Mouse (Mus musculus): ENCODE measurements at regions not wholly inside any gene's neighbourhood (a gene's known extent, or its start where the extent isn't known, plus 50 kb on each side); places are given as distances from the start of the nearest gene placed in this dataset.
A peak's percentile ranks its signal among the peaks of the same experiment; 100 is the strongest.

- peak; percentile 52; the same call in 1 of the 2 replicates for ATAC-seq (ENCODE audit: low FRiP score, low TSS enrichment)
- peaks cover 5% of the 10 kb centered on the region for H3K9me3 ChIP-seq (ENCODE audit: low read length)
- no peaks in the 10 kb centered on the region for H3K27me3 ChIP-seq (ENCODE audit: insufficient read depth, low read length)
- H3K9ac ChIP-seq (replicated peaks; ENCODE audit: low read length): no peak overlapping the region
- H3K27ac ChIP-seq (ENCODE audit: low read length): peak overlapping the region; percentile 89
- H3K36me3 ChIP-seq (ENCODE audit: insufficient read depth, low read length): no peaks in the 10 kb centered on the region
- peaks cover 26% of the 10 kb centered on the region for H3K4me1 ChIP-seq (ENCODE audit: insufficient read depth, low read length)
- H3K4me2 ChIP-seq (replicated peaks; ENCODE audit: low read depth, low read length): no peak overlapping the region
- WGBS: 16% methylated on average over 7 of the region's 7 CpGs
- no peak overlapping the region for H3K4me3 ChIP-seq (ENCODE audit: low read length)
Observed at GRCm38 (mm10) chr8:103809140-103809539, 292.3 kb upstream of the Cdh5 start.

GRCm38 (mm10) chr8:103813954-103814591 is 287.4 kb upstream of the Cdh5 start:
- Histone ChIP-seq H3K27me3 (ENCODE audit: insufficient read depth, low read length) (no peaks in the 10 kb centered on the region), H3K4me3 (ENCODE audit: low read length) (no peak overlapping the region), H3K4me1 (ENCODE audit: insufficient read depth, low read length) (peaks cover 20% of the 10 kb centered on the region), H3K4me2 (replicated peaks; ENCODE audit: low read depth, low read length) (no peak overlapping the region), H3K36me3 (ENCODE audit: insufficient read depth, low read length) (no peaks in the 10 kb centered on the region), H3K9me3 (ENCODE audit: low read length) (no peaks in the 10 kb centered on the region), H3K27ac (ENCODE audit: low read length) (peak overlapping the region; percentile 88), H3K9ac (replicated peaks; ENCODE audit: low read length) (no peak overlapping the region)
- 37% methylated on average over 10 of the region's 10 CpGs for WGBS
- peak; percentile 49 for ATAC-seq (ENCODE audit: low FRiP score, low TSS enrichment)

- Histone ChIP-seq H3K4me1 (ENCODE audit: insufficient read depth, low read length) (peaks cover 14% of the 10 kb centered on the region), H3K4me2 (replicated peaks; ENCODE audit: low read depth, low read length) (no peak overlapping the region), H3K4me3 (ENCODE audit: low read length) (no peak overlapping the region), H3K27ac (ENCODE audit: low read length) (peak overlapping the region; percentile 87), H3K27me3 (ENCODE audit: insufficient read depth, low read length) (no peaks in the 10 kb centered on the region), H3K9me3 (ENCODE audit: low read length) (no peaks in the 10 kb centered on the region), H3K9ac (replicated peaks; ENCODE audit: low read length) (no peak overlapping the region), H3K36me3 (ENCODE audit: insufficient read depth, low read length) (no peaks in the 10 kb centered on the region)
- no peak for ATAC-seq (ENCODE audit: low FRiP score, low TSS enrichment)
- WGBS: 49% methylated on average over 15 of the region's 15 CpGs
Observed at GRCm38 (mm10) chr8:103816101-103816894, 285.1 kb upstream of the Cdh5 start.

- WGBS: 83% methylated on average over 7 of the region's 7 CpGs
- no peak overlapping the region for H3K27ac ChIP-seq (ENCODE audit: low read length)
Observed at GRCm38 (mm10) chr8:103823541-103823940, 277.9 kb upstream of the Cdh5 start.

GRCm38 (mm10) chr8:103824747-103825146 is 276.7 kb upstream of the Cdh5 start:
- Histone ChIP-seq H3K4me2 (replicated peaks; ENCODE audit: low read depth, low read length) (no peak overlapping the region), H3K9ac (replicated peaks; ENCODE audit: low read length) (no peak overlapping the region), H3K27ac (ENCODE audit: low read length) (peak overlapping the region; percentile 56), H3K9me3 (ENCODE audit: low read length) (no peaks in the 10 kb centered on the region), H3K36me3 (ENCODE audit: insufficient read depth, low read length) (no peaks in the 10 kb centered on the region), H3K4me1 (ENCODE audit: insufficient read depth, low read length) (peaks cover 8% of the 10 kb centered on the region; the same call in 1 of the 2 replicates), H3K27me3 (ENCODE audit: insufficient read depth, low read length) (no peaks in the 10 kb centered on the region), H3K4me3 (ENCODE audit: low read length) (no peak overlapping the region)
- no peak for ATAC-seq (ENCODE audit: low FRiP score, low TSS enrichment)
- 18% methylated on average over 1 of the region's 1 CpGs for whole genome bisulfite sequencing

More at GRCm38 (mm10) chr8:103823541-103823940, 277.9 kb upstream of the Cdh5 start:
- Histone ChIP-seq H3K9me3 (ENCODE audit: low read length) (no peaks in the 10 kb centered on the region), H3K4me1 (ENCODE audit: insufficient read depth, low read length) (peaks cover 8% of the 10 kb centered on the region; the same call in 1 of the 2 replicates), H3K4me2 (replicated peaks; ENCODE audit: low read depth, low read length) (no peak overlapping the region), H3K9ac (replicated peaks; ENCODE audit: low read length) (no peak overlapping the region), H3K4me3 (ENCODE audit: low read length) (no peak overlapping the region), H3K36me3 (ENCODE audit: insufficient read depth, low read length) (no peaks in the 10 kb centered on the region), H3K27me3 (ENCODE audit: insufficient read depth, low read length) (no peaks in the 10 kb centered on the region)
- ATAC-seq (ENCODE audit: low FRiP score, low TSS enrichment): no peak

- Histone ChIP-seq H3K9me3 (ENCODE audit: low read length) (no peaks in the 10 kb centered on the region), H3K27ac (ENCODE audit: low read length) (peak overlapping the region; percentile 73), H3K27me3 (ENCODE audit: insufficient read depth, low read length) (no peaks in the 10 kb centered on the region), H3K4me2 (replicated peaks; ENCODE audit: low read depth, low read length) (no peak overlapping the region), H3K36me3 (ENCODE audit: insufficient read depth, low read length) (no peaks in the 10 kb centered on the region), H3K9ac (replicated peaks; ENCODE audit: low read length) (no peak overlapping the region), H3K4me3 (ENCODE audit: low read length) (no peak overlapping the region), H3K4me1 (ENCODE audit: insufficient read depth, low read length) (peaks cover 8% of the 10 kb centered on the region; the same call in 1 of the 2 replicates)
- peak; percentile 92 for ATAC-seq (ENCODE audit: low FRiP score, low TSS enrichment)
- 21% methylated on average over 3 of the region's 3 CpGs for WGBS
Observed at GRCm38 (mm10) chr8:103825289-103825688, 276.1 kb upstream of the Cdh5 start.

- 85% methylated on average over 3 of the region's 3 CpGs for WGBS
- no peak overlapping the region for H3K27ac ChIP-seq (ENCODE audit: low read length)
Observed at GRCm38 (mm10) chr8:103830416-103830815, 271.0 kb upstream of the Cdh5 start.

GRCm38 (mm10) chr8:103839990-103840389 is 261.4 kb upstream of the Cdh5 start:
- Histone ChIP-seq H3K27me3 (ENCODE audit: insufficient read depth, low read length) (no peaks in the 10 kb centered on the region), H3K4me3 (ENCODE audit: low read length) (no peak overlapping the region), H3K27ac (ENCODE audit: low read length) (no peak overlapping the region), H3K36me3 (ENCODE audit: insufficient read depth, low read length) (no peaks in the 10 kb centered on the region), H3K4me2 (replicated peaks; ENCODE audit: low read depth, low read length) (no peak overlapping the region), H3K4me1 (ENCODE audit: insufficient read depth, low read length) (no peaks in the 10 kb centered on the region), H3K9ac (replicated peaks; ENCODE audit: low read length) (no peak overlapping the region), H3K9me3 (ENCODE audit: low read length) (no peaks in the 10 kb centered on the region)
- ATAC-seq (ENCODE audit: low FRiP score, low TSS enrichment): no peak
- 96% methylated on average over 4 of the region's 4 CpGs for WGBS

More at GRCm38 (mm10) chr8:103830416-103830815, 271.0 kb upstream of the Cdh5 start:
- ATAC-seq (ENCODE audit: low FRiP score, low TSS enrichment): no peak
- Histone ChIP-seq H3K27me3 (ENCODE audit: insufficient read depth, low read length) (no peaks in the 10 kb centered on the region), H3K4me3 (ENCODE audit: low read length) (no peak overlapping the region), H3K9ac (replicated peaks; ENCODE audit: low read length) (no peak overlapping the region), H3K4me1 (ENCODE audit: insufficient read depth, low read length) (no peaks in the 10 kb centered on the region), H3K36me3 (ENCODE audit: insufficient read depth, low read length) (no peaks in the 10 kb centered on the region), H3K9me3 (ENCODE audit: low read length) (no peaks in the 10 kb centered on the region), H3K4me2 (replicated peaks; ENCODE audit: low read depth, low read length) (no peak overlapping the region)

GRCm38 (mm10) chr8:103845964-103846363 is 255.5 kb upstream of the Cdh5 start:
- Histone ChIP-seq H3K27ac (ENCODE audit: low read length) (no peak overlapping the region), H3K4me1 (ENCODE audit: insufficient read depth, low read length) (no peaks in the 10 kb centered on the region), H3K4me2 (replicated peaks; ENCODE audit: low read depth, low read length) (no peak overlapping the region), H3K9me3 (ENCODE audit: low read length) (no peaks in the 10 kb centered on the region), H3K4me3 (ENCODE audit: low read length) (no peak overlapping the region), H3K36me3 (ENCODE audit: insufficient read depth, low read length) (no peaks in the 10 kb centered on the region), H3K9ac (replicated peaks; ENCODE audit: low read length) (no peak overlapping the region), H3K27me3 (ENCODE audit: insufficient read depth, low read length) (no peaks in the 10 kb centered on the region)
- 74% methylated on average over 1 of the region's 1 CpGs for WGBS
- no peak for ATAC-seq (ENCODE audit: low FRiP score, low TSS enrichment)
